Mouse (Mus musculus): Measurements from ENCODE around the gene Plppr2. TPM values are rescaled to one million over a fixed set of nuclear protein-coding genes. Genes with fewer than 3 reads are reported as not detected.

Plppr2 gene
- polyA plus RNA-seq (2012; rRNA removed), result 14.5 and 17.1 TPM in 2 replicates

GRCm38 (mm10) chr9:21936692-21937570 is at the start of gene Plppr2:
Plppr2 (plus strand) TSS chr9:21937033.
- DNase-seq (ENCODE audit: low spot score), result peak; percentile 78

GRCm38 (mm10) chr9:21889229-21889628 is 47.6 kb upstream of the Plppr2 start:
- DNase-seq (ENCODE audit: low spot score), result no peak

GRCm38 (mm10) chr9:21901223-21901820 is 35.5 kb upstream of the Plppr2 start:
- no peak for DNase-seq (ENCODE audit: low spot score)

- DNase-seq (ENCODE audit: low spot score), result no peak
Measured at GRCm38 (mm10) chr9:21904031-21904430, 32.8 kb upstream of the Plppr2 start.

GRCm38 (mm10) chr9:21908216-21908615 is 28.6 kb upstream of the Plppr2 start:
- no peak for DNase-seq (ENCODE audit: low spot score)

GRCm38 (mm10) chr9:21909474-21910223 is 27.2 kb upstream of the Plppr2 start:
- no peak for DNase-seq (ENCODE audit: low spot score)

GRCm38 (mm10) chr9:21916851-21917492 is 19.9 kb upstream of the Plppr2 start:
- no peak for DNase-seq (ENCODE audit: low spot score)

GRCm38 (mm10) chr9:21917493-21918034 is 19.3 kb upstream of the Plppr2 start:
- DNase-seq (ENCODE audit: low spot score), result peak; percentile 45

GRCm38 (mm10) chr9:21918035-21918592 is 18.7 kb upstream of the Plppr2 start, which contains the start of gene Rab3d:
Rab3d (minus strand) TSS chr9:21918192.
- DNase-seq (ENCODE audit: low spot score), result peak; percentile 85

- no peak for DNase-seq (ENCODE audit: low spot score)
Measured at GRCm38 (mm10) chr9:21918692-21919384, 18.0 kb upstream of the Plppr2 start.

- DNase-seq (ENCODE audit: low spot score), result no peak
Measured at GRCm38 (mm10) chr9:21923036-21923435, 13.8 kb upstream of the Plppr2 start.

- DNase-seq (ENCODE audit: low spot score), result no peak
Measured at GRCm38 (mm10) chr9:21923490-21924098, 13.2 kb upstream of the Plppr2 start.

GRCm38 (mm10) chr9:21924099-21924493 is 12.7 kb upstream of the Plppr2 start:
- peak; percentile 75 for DNase-seq (ENCODE audit: low spot score)

- no peak for DNase-seq (ENCODE audit: low spot score)
Measured at GRCm38 (mm10) chr9:21925034-21925433, 11.8 kb upstream of the Plppr2 start.

- DNase-seq (ENCODE audit: low spot score), result no peak
Measured at GRCm38 (mm10) chr9:21925506-21925905, 11.3 kb upstream of the Plppr2 start.

GRCm38 (mm10) chr9:21926155-21926554 is 10.7 kb upstream of the Plppr2 start:
- no peak for DNase-seq (ENCODE audit: low spot score)

GRCm38 (mm10) chr9:21926784-21927183 is 10.0 kb upstream of the Plppr2 start:
- no peak for DNase-seq (ENCODE audit: low spot score)

- DNase-seq (ENCODE audit: low spot score), result peak; percentile 81
Measured at GRCm38 (mm10) chr9:21927208-21927753, 9.6 kb upstream of the Plppr2 start, which contains the start of the genes Ccdc159 and Tmem205. Ccdc159 (plus strand) TSS chr9:21927471. Tmem205 (minus strand) TSS chr9:21927556.

GRCm38 (mm10) chr9:21929208-21929607 is 7.6 kb upstream of the Plppr2 start:
- DNase-seq (ENCODE audit: low spot score), result no peak

GRCm38 (mm10) chr9:21932006-21932405 is 4.8 kb upstream of the Plppr2 start:
- DNase-seq (ENCODE audit: low spot score), result no peak

Measured in urinary bladder, adult 2 months (tissue).